Mouse (Mus musculus): ENCODE measurements at regions not wholly inside any gene's neighbourhood (a gene's known extent, or its start where the extent isn't known, plus 50 kb on each side); places are given as distances from the start of the nearest gene placed in this dataset.
A peak's percentile ranks its signal among the peaks of the same experiment; 100 is the strongest.
"Not testable (repeated sequence)": the region's sequence is repeated elsewhere in the genome, so short reads cannot be mapped to it uniquely, and the experiment has no call there.

GRCm38 (mm10) chr2:63580489-63581139 is 396.5 kb upstream of the Kcnh7 start:
- no peak for DNase-seq

DNA sequence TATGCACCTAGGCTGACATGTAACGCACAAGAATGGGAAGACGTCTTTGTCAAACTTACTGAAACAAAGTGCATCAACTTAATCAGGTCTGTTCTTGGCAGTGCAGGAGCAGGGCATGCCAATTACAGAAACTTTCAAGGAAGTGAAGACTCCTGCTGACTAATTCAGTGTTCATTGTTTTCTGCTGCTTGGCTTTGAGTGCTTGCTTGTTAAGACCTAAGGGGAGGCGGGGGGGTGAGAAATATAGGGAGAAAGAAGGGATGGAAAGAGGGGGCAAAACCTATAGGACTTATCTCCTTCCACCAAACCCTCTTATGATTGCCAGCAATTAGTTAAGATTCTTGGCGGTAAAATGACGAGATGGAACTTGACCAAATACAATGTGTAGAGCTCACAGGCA is 391.1 kb upstream of the Kcnh7 start:
- no peak for DNase-seq

GRCm38 (mm10) chr2:63574008-63574703 is 390.1 kb upstream of the Kcnh7 start:
- no peak for DNase-seq

DNA sequence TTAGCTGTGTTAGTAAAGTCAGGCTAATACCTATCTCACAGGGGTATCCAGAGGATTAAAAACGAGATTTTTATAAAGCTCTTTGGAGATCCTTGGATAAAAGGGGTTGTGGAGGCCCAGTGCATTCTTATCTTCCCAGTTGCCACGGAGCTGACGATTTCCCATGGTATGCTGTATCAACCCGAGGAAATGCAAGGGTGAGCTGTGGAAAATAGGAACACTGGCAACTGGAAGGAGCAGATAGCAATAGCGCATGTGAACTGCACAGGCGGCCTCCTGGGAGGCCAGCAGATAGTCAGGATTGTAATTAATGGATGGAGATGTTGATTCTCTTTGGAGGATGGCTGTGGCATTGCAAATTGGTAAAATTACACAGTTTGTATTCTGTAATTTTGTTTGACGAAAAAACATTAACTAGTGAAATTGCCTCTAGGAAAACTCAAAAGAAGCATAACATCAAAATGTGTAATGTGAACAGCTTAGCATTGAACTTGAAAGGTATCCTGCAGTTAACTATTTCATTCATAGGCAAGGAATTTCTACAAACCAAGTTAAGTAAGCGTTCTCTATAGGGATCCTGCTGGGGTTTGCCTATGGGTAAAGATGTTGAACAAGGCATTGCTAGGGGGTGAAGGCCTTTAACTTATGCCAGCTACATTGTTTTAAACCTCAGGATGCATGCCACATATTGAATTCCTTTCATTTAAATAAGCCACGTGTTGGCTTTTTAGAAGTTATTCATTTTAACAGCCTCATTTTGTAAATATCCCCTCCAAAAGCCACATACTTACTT is 389.1 kb upstream of the Kcnh7 start:
- DNase-seq, result no peak

DNA sequence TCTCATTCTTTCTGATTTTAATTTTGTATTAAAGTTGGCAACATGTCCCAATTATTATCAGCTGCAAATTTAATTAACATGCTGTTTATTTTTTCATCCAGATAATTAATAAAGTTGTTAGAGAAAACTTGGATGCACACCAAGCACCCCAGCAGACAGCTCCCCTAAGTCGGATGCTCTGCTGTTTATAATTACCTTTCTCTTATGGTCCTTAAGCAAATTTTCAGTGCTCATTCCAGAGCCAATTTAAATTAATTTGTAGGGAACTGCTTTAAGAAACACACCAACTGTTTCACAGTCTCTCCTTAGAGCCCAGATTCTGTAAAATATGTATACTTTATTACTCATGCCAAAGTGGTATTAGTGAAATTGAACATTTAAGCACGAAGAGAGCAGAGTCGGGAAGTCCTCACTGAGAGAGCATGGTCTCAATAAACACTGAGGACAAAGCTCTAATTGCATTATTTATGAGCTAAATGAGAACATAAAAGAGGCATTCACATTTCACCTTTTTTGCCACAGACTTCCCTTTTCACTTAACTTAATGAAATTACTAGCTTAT is 372.9 kb upstream of the Kcnh7 start:
- DNase-seq, result no peak

- not testable (repeated sequence) for DNase-seq
These were observed 357.7 kb upstream of the Kcnh7 start for GRCm38 (mm10) chr2:63541836-63542235.

DNA sequence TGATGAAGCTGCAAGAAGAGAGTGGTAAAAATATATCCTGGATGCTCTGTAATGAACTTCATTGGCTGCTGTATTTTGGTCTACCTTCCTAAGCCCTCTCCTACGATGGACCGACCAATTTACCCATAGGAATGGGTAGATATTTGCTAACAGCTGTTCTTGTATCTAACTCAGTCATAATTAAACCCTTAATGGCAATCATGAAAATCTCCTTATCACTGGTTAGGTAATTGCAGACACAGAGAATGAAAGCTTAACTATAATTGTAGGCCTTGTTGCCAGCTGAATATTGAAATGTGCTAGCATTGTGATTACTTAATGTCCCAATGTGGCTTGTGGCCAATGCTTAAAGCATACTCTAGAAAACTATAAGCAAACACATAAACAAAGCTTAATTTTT is 334.4 kb upstream of the Kcnh7 start:
- DNase-seq, result no peak

GRCm38 (mm10) chr2:63513554-63514226 is 329.6 kb upstream of the Kcnh7 start:
- DNase-seq, result no peak

- DNase-seq, result peak; percentile 33
These were observed 319.9 kb upstream of the Kcnh7 start for GRCm38 (mm10) chr2:63503939-63504338.

DNA sequence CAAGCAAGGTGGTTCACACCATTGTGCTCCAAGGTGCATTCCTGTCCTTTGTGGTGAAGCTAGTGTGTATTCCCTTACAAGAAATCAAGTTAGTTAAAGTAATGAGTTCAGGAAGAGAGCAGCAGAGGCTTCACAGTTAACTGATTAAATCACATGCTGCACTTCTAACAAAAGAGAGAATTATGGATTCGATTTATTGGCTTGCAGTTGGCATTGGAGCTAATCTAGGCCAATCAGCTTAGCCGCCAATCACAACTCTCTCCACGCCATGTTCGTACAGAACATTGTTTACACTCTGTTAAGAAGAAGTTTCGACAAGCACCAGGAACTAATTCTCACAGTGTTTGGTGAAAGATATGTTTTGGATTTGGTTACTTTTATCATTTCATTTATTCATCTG is 292.3 kb upstream of the Kcnh7 start:
- no peak for DNase-seq

DNA sequence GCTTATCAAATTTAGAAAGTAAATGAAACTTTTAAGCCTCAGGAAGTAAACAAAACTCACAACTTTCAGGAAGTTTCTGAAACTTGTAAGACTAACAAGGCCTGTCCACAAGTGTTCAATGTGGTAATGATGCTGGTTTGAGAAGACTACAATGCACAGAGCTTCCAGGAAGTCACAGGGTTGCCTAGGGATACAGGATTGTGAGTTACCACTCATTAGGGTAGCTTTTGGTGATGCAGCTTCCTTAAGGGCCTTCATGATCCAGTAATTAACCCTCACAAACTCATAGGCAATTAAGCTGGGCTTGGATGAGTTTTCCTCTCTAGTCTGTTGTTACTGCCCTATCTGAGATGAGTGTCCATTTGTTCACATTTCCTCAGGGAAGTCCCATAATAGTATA is 291.2 kb upstream of the Kcnh7 start:
- no peak for DNase-seq

GRCm38 (mm10) chr2:63473699-63474098 is 289.6 kb upstream of the Kcnh7 start:
- DNase-seq, result peak; percentile 4

DNA sequence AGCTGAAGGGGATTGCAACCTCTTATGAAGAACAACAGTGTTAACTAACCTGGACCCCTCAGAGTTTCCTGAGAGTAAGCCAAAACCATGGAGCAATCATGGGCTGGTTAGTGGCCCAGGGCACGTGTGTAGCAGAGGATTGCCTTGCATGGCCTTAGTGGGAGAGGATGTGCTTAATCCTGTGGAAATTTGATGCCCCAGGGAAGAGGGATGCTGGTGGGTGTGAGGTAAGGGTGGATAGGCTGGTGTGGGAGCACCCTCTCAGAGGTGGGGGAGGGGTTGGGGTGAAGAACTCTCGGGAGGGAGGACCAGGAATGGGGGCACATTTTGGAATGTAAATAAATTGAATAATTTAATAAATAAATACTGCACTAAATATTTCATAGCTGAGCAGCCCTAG is 288.2 kb upstream of the Kcnh7 start:
- no peak for DNase-seq

DNA sequence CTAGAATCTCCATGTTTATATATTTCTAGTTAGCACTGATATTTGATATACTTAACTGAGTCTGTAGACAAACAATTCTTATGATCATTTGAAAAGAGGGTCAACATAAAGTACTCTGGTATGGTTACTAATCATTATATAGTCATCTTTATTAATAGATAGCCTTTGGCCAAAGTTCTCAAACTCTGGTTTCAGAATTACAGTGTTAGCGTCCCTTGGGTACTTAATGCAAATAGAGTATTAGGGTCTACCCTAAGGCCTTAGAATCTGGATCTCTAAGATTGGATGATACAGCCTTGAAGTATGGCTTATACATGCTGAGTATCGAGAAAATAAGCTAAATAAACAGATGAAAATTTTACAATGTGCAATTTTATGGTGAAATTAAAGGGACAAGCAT is 275.0 kb upstream of the Kcnh7 start:
- DNase-seq, result no peak

DNA sequence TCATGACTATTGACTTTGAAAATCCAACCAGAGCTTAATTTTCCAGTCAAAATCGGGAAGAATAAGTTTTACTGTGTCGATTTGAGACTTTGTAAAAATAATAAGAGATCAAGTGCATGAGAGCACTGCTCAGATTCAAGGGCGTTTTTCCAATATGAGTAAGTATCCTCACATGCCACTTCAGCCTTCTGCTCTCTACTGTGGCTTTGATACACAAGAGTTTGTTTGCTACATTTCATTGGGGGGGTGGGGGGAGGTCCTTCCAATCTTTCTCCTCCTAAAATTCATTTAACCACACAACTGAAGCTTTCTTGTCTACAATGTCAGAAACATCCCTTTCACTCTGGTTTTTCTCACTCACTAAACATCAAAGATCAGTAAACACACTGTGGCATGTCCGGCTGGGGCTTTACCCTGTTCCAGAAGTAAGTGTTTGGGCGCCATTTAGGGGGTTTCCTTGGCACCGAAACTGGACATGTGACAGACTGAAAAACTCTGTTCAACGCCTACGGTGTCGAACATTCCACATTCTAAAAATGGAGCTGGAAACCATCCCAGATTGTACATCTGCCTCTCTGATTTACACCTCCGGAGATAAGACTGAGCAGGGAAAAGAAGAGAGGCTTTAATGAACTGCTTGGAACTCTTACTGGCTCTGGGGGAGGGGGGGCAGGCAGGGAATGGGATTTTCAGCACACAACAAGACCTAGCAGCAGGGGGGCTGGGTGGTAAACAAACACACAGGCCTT is 270.4 kb upstream of the Kcnh7 start:
- DNase-seq, result no peak

GRCm38 (mm10) chr2:63452891-63453290 is 268.8 kb upstream of the Kcnh7 start:
- no peak for DNase-seq

GRCm38 (mm10) chr2:63452164-63452563 is 268.1 kb upstream of the Kcnh7 start:
- no peak for DNase-seq

DNA sequence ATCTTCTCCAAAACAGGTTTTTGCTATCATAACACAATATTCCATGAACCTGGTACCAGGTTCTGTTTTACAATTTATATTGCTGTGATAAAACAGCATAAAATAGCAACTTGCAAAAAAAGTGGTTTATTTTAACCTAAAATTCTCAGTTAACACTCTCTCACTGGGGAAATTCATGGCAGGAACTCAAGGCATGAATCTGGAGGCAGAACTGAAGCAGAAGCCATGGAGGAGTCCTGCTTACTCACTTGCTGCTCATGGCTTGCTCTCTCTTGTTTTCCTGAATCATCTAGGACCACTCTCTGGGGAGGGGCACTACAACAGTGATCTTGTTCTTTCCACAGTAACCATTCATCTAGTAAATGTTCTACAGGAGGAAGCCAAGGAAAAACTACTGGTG is 250.2 kb upstream of the Kcnh7 start:
- DNase-seq, result no peak

DNA sequence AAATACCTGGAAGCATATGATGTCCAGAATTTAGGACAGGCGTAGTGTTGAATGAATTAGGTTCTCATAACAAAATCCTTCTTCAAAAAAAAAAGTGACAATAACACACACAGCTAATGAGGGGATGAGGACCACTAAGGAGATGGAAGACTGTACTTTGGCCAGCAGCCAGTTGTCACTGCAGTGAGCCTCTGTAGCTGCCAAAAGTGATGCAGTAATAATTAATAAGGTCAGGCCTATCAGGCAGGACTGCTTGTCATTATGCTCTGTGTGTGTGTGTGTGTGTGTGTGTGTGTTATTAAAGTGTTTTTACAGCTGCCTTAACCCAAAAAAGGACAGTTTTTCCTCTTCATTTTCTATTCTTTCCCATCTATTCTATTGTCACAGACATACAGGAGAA is 221.3 kb upstream of the Kcnh7 start:
- DNase-seq, result no peak

Measured in thymus, postnatal 4 days (tissue).